Mouse (Mus musculus): Measurements from ENCODE around the gene Gns.

The Gns gene

GRCm38 (mm10) chr10:121403104-121403503, 38.2 kb downstream of the Gns start:
- DNase-seq (ENCODE audit: low spot score) = no peak

GRCm38 (mm10) chr10:121403946-121404345, 39.1 kb downstream of the Gns start:
- no peak for DNase-seq (ENCODE audit: low spot score)

GRCm38 (mm10) chr10:121409717-121410116, 44.8 kb downstream of the Gns start:
- no peak for DNase-seq (ENCODE audit: low spot score)

- DNase-seq (ENCODE audit: low spot score) = no peak
Measured at GRCm38 (mm10) chr10:121411721-121412455, 47.0 kb downstream of the Gns start.

GRCm38 (mm10) chr10:121412824-121413223, 47.9 kb downstream of the Gns start:
- DNase-seq (ENCODE audit: low spot score) = no peak

- DNase-seq (ENCODE audit: low spot score) = no peak
Measured at GRCm38 (mm10) chr10:121414127-121414526, 49.2 kb downstream of the Gns start.

GRCm38 (mm10) chr10:121418835-121419234, 53.9 kb downstream of the Gns start:
- no peak for DNase-seq (ENCODE audit: low spot score)

- DNase-seq (ENCODE audit: low spot score) = no peak
Measured at GRCm38 (mm10) chr10:121419640-121420470, 55.0 kb downstream of the Gns start.

GRCm38 (mm10) chr10:121421023-121421422, 56.1 kb downstream of the Gns start:
- no peak for DNase-seq (ENCODE audit: low spot score)

GRCm38 (mm10) chr10:121421657-121422290, 56.9 kb downstream of the Gns start:
- no peak for DNase-seq (ENCODE audit: low spot score)

GRCm38 (mm10) chr10:121422294-121422693, 57.4 kb downstream of the Gns start:
- no peak for DNase-seq (ENCODE audit: low spot score)

- DNase-seq (ENCODE audit: low spot score) = no peak
Measured at GRCm38 (mm10) chr10:121423541-121424349, 58.9 kb downstream of the Gns start.

- no peak for DNase-seq (ENCODE audit: low spot score)
Measured at GRCm38 (mm10) chr10:121424455-121424854, 59.6 kb downstream of the Gns start.

GRCm38 (mm10) chr10:121425079-121425478, 60.2 kb downstream of the Gns start:
- no peak for DNase-seq (ENCODE audit: low spot score)

GRCm38 (mm10) chr10:121425506-121426025, 60.7 kb downstream of the Gns start:
- no peak for DNase-seq (ENCODE audit: low spot score)

GRCm38 (mm10) chr10:121426458-121427070, 61.7 kb downstream of the Gns start:
- DNase-seq (ENCODE audit: low spot score) = no peak

- DNase-seq (ENCODE audit: low spot score) = no peak
Measured at GRCm38 (mm10) chr10:121427136-121427535, 62.2 kb downstream of the Gns start.

- DNase-seq (ENCODE audit: low spot score) = no peak
Measured at GRCm38 (mm10) chr10:121428011-121428711, 63.3 kb downstream of the Gns start.

GRCm38 (mm10) chr10:121429089-121429488, 64.2 kb downstream of the Gns start:
- no peak for DNase-seq (ENCODE audit: low spot score)

- no peak for DNase-seq (ENCODE audit: low spot score)
Measured at GRCm38 (mm10) chr10:121429581-121429980, 64.7 kb downstream of the Gns start.
